Mouse (Mus musculus) hindbrain, embryonic 14.5 days (tissue): ENCODE results near the gene Pheta1. TPM values are rescaled to one million over a fixed set of nuclear protein-coding genes. Genes with fewer than 3 reads are reported as not detected.

Source experiments
- ATAC-seq: fragments of 200-750 bp; cut with Nextera tagmentation; 2 replicates; pipeline ENCODE4 v1.8.0; 2017; ENCODE audit warnings: moderate number of reproducible peaks, mild to moderate bottlenecking, moderate TSS enrichment, moderate library complexity; ENCODE audit not compliant: low FRiP score
- DNase-seq: peaks from one replicate; pipeline ENCODE4 v3.0.0-alpha.2; 2015; ENCODE audit warnings: low spot score
- H3K27ac ChIP-seq: fragments of 300-500 bp; sonication (generic); 2 replicates; pipeline ENCODE4 v1.5.1; 2014; ENCODE audit warnings: mild to moderate bottlenecking, moderate library complexity
- H3K27me3 ChIP-seq: fragments of 300-500 bp; sonication (generic); 2 replicates; pipeline ENCODE4 v1.6.1; 2014; ENCODE audit warnings: mild to moderate bottlenecking, low read length, mixed read lengths; ENCODE audit not compliant: control insufficient read depth, insufficient read depth
- H3K36me3 ChIP-seq: fragments of 300-500 bp; sonication (generic); replicated peaks from 2 replicates; pipeline ENCODE4 v1.6.1; 2014; ENCODE audit not compliant: control insufficient read depth, insufficient read depth
- H3K4me1 ChIP-seq: fragments of 300-500 bp; sonication (generic); replicated peaks from 2 replicates; pipeline ENCODE4 v1.6.1; 2014; ENCODE audit warnings: antibody characterized with exemption, low read length, mixed read lengths; ENCODE audit not compliant: control insufficient read depth, insufficient read depth
- H3K4me2 ChIP-seq: fragments of 300-500 bp; sonication (generic); replicated peaks from 2 replicates; pipeline ENCODE4 v1.6.1; 2014; ENCODE audit warnings: mild to moderate bottlenecking, moderate library complexity
- H3K4me3 ChIP-seq: fragments of 300-500 bp; sonication (generic); replicated peaks from 2 replicates; pipeline ENCODE4 v1.5.1; 2014; ENCODE audit warnings: mild to moderate bottlenecking, low read length
- H3K9ac ChIP-seq: fragments of 300-500 bp; sonication (generic); 2 replicates; pipeline ENCODE4 v1.6.1; 2014
- H3K9me3 ChIP-seq: fragments of 300-500 bp; sonication (generic); 2 replicates; pipeline ENCODE4 v1.6.1; 2016; ENCODE audit warnings: low read length; ENCODE audit not compliant: control insufficient read depth
- WGBS: fragments of 180-500 bp; shearing (Covaris S2); extraction: QIAGEN DNeasy Blood & Tissue Kit; methylation state at CpG from one replicate; pipeline ENCODE4 v1.1.7; 2014; 5-methylcytosine and 5-hydroxymethylcytosine counted together
- polyA plus RNA-seq: library from polyadenylated mRNA; unstranded; fragments of >200 nt; fragmentation: Nextera tagmentation; extraction: Ambion mirVana; gene quantifications from 2 replicates; pipeline ENCODE4 v1.2.1, GENCODE M21; 2014

Pheta1 gene
- polyA plus RNA-seq, 1 experiment from 2014 or later: 32.3 TPM

GRCm38 (mm10) chr5:121822786-121823505, 25.8 kb upstream of the Pheta1 start:
- Histone ChIP-seq H3K9me3 (no peaks in the 10 kb centered on the region), H3K36me3 (peaks cover 39% of the 10 kb centered on the region), H3K4me2 (no peak overlapping the region), H3K9ac (no peak overlapping the region), H3K27ac (no peak overlapping the region), H3K4me1 (peaks cover under 1% of the 10 kb centered on the region), H3K27me3 (no peaks in the 10 kb centered on the region), H3K4me3 (no peak overlapping the region)
- DNase-seq (no peak), ATAC-seq (no peak)
- 78% methylated on average over 7 of the region's 7 CpGs for WGBS

GRCm38 (mm10) chr5:121823668-121824067, 25.1 kb upstream of the Pheta1 start:
- no peak overlapping the region for H3K4me3 ChIP-seq
- H3K9ac ChIP-seq: no peak overlapping the region
- no peak overlapping the region for H3K27ac ChIP-seq
- DNase-seq: no peak
- H3K4me1 ChIP-seq: peaks cover 6% of the 10 kb centered on the region
- ATAC-seq: no peak
- no peaks in the 10 kb centered on the region for H3K9me3 ChIP-seq
- 95% methylated on average over 1 of the region's 1 CpGs for WGBS
- H3K36me3 ChIP-seq: peaks cover 32% of the 10 kb centered on the region
- no peaks in the 10 kb centered on the region for H3K27me3 ChIP-seq
- H3K4me2 ChIP-seq: no peak overlapping the region

- H3K27me3 ChIP-seq: no peaks in the 10 kb centered on the region
- no peak overlapping the region for H3K4me3 ChIP-seq
- WGBS: 51% methylated on average over 4 of the region's 4 CpGs
- DNase-seq (no peak), ATAC-seq (no peak)
- peaks cover 6% of the 10 kb centered on the region for H3K4me1 ChIP-seq
- H3K36me3 ChIP-seq: peaks cover 27% of the 10 kb centered on the region
- no peak overlapping the region for H3K4me2 ChIP-seq
- H3K9me3 ChIP-seq: no peaks in the 10 kb centered on the region
- no peak overlapping the region for H3K9ac ChIP-seq
- H3K27ac ChIP-seq: peak overlapping the region; percentile 32; the same call in 1 of the 2 replicates
Observed at GRCm38 (mm10) chr5:121824121-121824520, 24.7 kb upstream of the Pheta1 start.

- peaks cover 3% of the 10 kb centered on the region; the same call in 1 of the 2 replicates for H3K27me3 ChIP-seq
- H3K27ac ChIP-seq: no peak overlapping the region
- H3K4me2 ChIP-seq: no peak overlapping the region
- WGBS: 88% methylated on average over 3 of the region's 3 CpGs
- no peak overlapping the region for H3K4me3 ChIP-seq
- H3K9ac ChIP-seq: no peak overlapping the region
- H3K9me3 ChIP-seq: no peaks in the 10 kb centered on the region
- H3K36me3 ChIP-seq: peaks cover 13% of the 10 kb centered on the region
- no peak for ATAC-seq
- no peak for DNase-seq
- peaks cover 11% of the 10 kb centered on the region for H3K4me1 ChIP-seq
Observed at GRCm38 (mm10) chr5:121825606-121826005, 23.2 kb upstream of the Pheta1 start.

GRCm38 (mm10) chr5:121827876-121828275, 20.9 kb upstream of the Pheta1 start:
- H3K4me3 ChIP-seq: peak overlapping the region; percentile 37; the same call in 1 of the 2 replicates
- peak overlapping the region; percentile 66 for H3K4me2 ChIP-seq
- H3K27ac ChIP-seq: no peak overlapping the region; the same call in 1 of the 2 replicates
- 69% methylated on average over 4 of the region's 4 CpGs for WGBS
- ATAC-seq (no peak), DNase-seq (no peak)
- peaks cover 11% of the 10 kb centered on the region for H3K4me1 ChIP-seq
- peaks cover 3% of the 10 kb centered on the region; the same call in 1 of the 2 replicates for H3K27me3 ChIP-seq
- H3K9ac ChIP-seq: peak overlapping the region; percentile 47; the same call in 1 of the 2 replicates
- no peaks in the 10 kb centered on the region for H3K9me3 ChIP-seq
- peaks cover 3% of the 10 kb centered on the region; the same call in 1 of the 2 replicates for H3K36me3 ChIP-seq

- peaks cover 2% of the 10 kb centered on the region; the same call in 1 of the 2 replicates for H3K36me3 ChIP-seq
- ATAC-seq (peak; percentile 38), DNase-seq (peak; percentile 68)
- peak overlapping the region; percentile 47 for H3K9ac ChIP-seq
- H3K27ac ChIP-seq: peak overlapping the region; percentile 22; the same call in 1 of the 2 replicates
- peaks cover 3% of the 10 kb centered on the region; the same call in 1 of the 2 replicates for H3K27me3 ChIP-seq
- 5% methylated on average over 79 of the region's 82 CpGs for WGBS
- peaks cover 16% of the 10 kb centered on the region for H3K4me1 ChIP-seq
- H3K9me3 ChIP-seq: no peaks in the 10 kb centered on the region
- H3K4me2 ChIP-seq: peak overlapping the region; percentile 66
- peak overlapping the region; percentile 37 for H3K4me3 ChIP-seq
Observed at GRCm38 (mm10) chr5:121828491-121829432, 20.0 kb upstream of the Pheta1 start.

GRCm38 (mm10) chr5:121831002-121831601, 17.7 kb upstream of the Pheta1 start:
- WGBS: 94% methylated on average over 6 of the region's 6 CpGs
- Histone ChIP-seq H3K36me3 (no peaks in the 10 kb centered on the region; the same call in 1 of the 2 replicates), H3K9ac (no peak overlapping the region), H3K27me3 (peaks cover 11% of the 10 kb centered on the region), H3K4me2 (no peak overlapping the region), H3K4me1 (peaks cover 35% of the 10 kb centered on the region), H3K27ac (no peak overlapping the region), H3K9me3 (no peaks in the 10 kb centered on the region), H3K4me3 (no peak overlapping the region)
- ATAC-seq: no peak
- no peak for DNase-seq

GRCm38 (mm10) chr5:121832376-121833155, 16.2 kb upstream of the Pheta1 start:
- no peak for ATAC-seq
- Histone ChIP-seq H3K4me1 (peaks cover 40% of the 10 kb centered on the region), H3K36me3 (no peaks in the 10 kb centered on the region), H3K27ac (no peak overlapping the region), H3K4me2 (no peak overlapping the region), H3K4me3 (no peak overlapping the region), H3K9ac (no peak overlapping the region), H3K9me3 (no peaks in the 10 kb centered on the region), H3K27me3 (peaks cover 19% of the 10 kb centered on the region)
- WGBS: 86% methylated on average over 6 of the region's 6 CpGs
- DNase-seq: no peak
